Mouse (Mus musculus): ENCODE data around the gene Slc8a1.

GRCm38 (mm10) chr17:81740576-81740975 lies 2.4 kb upstream of the Slc8a1 start:
- TF ChIP-seq CTCF (IDR thresholded peaks at IDR 0.05; ENCODE audit: borderline replicate concordance, extremely low read depth, insufficient read depth, insufficient read length): no peak
- no peak for TF ChIP-seq POLR2A (IDR thresholded peaks at IDR 0.05; ENCODE audit: borderline replicate concordance, extremely low read depth, insufficient read depth, insufficient read length, poor library complexity, severe bottlenecking)

Measured in brain, embryonic 14.5 days (tissue).